Mouse (Mus musculus) left cerebral cortex, adult 2 months (tissue): ENCODE results near the gene Macrod1. TPM values are rescaled to one million over a fixed set of nuclear protein-coding genes. Genes with fewer than 3 reads are reported as not detected.

Experiments used
- DNase-seq, 2 experiments: peaks; one replicate each; pipeline ENCODE4 v3.0.0; 2021 to 2022; ENCODE audit warnings: low spot score in 2 of 2, mixed read lengths in 1 of 2; ENCODE audit errors: extremely low spot score in 1 of 2
- H3K27ac ChIP-seq: fragments of 200-600 bp; 2 replicates; pipeline ENCODE4 v1.8.1; 2022
- H3K4me3 ChIP-seq: fragments of 200-600 bp; 2 replicates; pipeline ENCODE4 v1.8.1; 2022
- CTCF ChIP-seq: fragments of 200-600 bp; IDR thresholded peaks from 2 replicates; pipeline ENCODE4 v1.8.1; 2022; ENCODE audit warnings: antibody characterized with exemption, mild to moderate bottlenecking, moderate library complexity
- intact Hi-C: fragments of 180-260 bp; cut with DNase I; formaldehyde crosslinking; loops from one replicate; pipeline ENCODE4 v1.15.1; 2025
- total RNA-seq, 2 experiments: library from RNA; stranded (reverse); gene quantifications; 2 replicates each; pipeline ENCODE4 v1.2.3; 2021

Gene Macrod1
- total RNA-seq, 2 experiments from 2014 or later: 13.3 to 15.7 TPM

- TF ChIP-seq CTCF: no peak
- no peak overlapping the region for H3K27ac ChIP-seq
- intact Hi-C loops: no loop called here
- no peak for DNase-seq
- no peak overlapping the region for H3K4me3 ChIP-seq
Measured at GRCm38 (mm10) chr19:7138327-7138726, 81.7 kb downstream of the Macrod1 start.

- intact Hi-C loops: no loop called here
- DNase-seq: no peak
- Histone ChIP-seq H3K27ac (no peak overlapping the region; the same call in 1 of the 2 replicates), H3K4me3 (no peak overlapping the region)
- no peak for TF ChIP-seq CTCF
Measured at GRCm38 (mm10) chr19:7139321-7139720, 82.7 kb downstream of the Macrod1 start.

- no peak for DNase-seq
- Histone ChIP-seq H3K27ac (peak overlapping the region; percentile 87), H3K4me3 (no peak overlapping the region)
- TF ChIP-seq CTCF: no peak
- intact Hi-C loops: no loop called here
Measured at GRCm38 (mm10) chr19:7140373-7140772, 83.8 kb downstream of the Macrod1 start.

- DNase-seq: peak in 1 of 2 experiments; percentile 47
- intact Hi-C loops: no loop called here
- no peak for TF ChIP-seq CTCF
Measured at GRCm38 (mm10) chr19:7140856-7141421, 84.3 kb downstream of the Macrod1 start.

GRCm38 (mm10) chr19:7142207-7142915, 85.8 kb downstream of the Macrod1 start:
- no peak for TF ChIP-seq CTCF
- Histone ChIP-seq H3K4me3 (no peak overlapping the region), H3K27ac (peak overlapping the region; percentile 87; the same call in 1 of the 2 replicates)
- intact Hi-C loops: no loop called here
- DNase-seq: no peak

More at GRCm38 (mm10) chr19:7140856-7141421, 84.3 kb downstream of the Macrod1 start:
- peak overlapping the region; percentile 87 for H3K27ac ChIP-seq
- H3K4me3 ChIP-seq: no peak overlapping the region

GRCm38 (mm10) chr19:7143854-7144253, 87.2 kb downstream of the Macrod1 start:
- no peak for TF ChIP-seq CTCF
- intact Hi-C loops: no loop called here
- peak overlapping the region; percentile 70 for H3K27ac ChIP-seq
- DNase-seq: peak; percentile 66 to 68
- H3K4me3 ChIP-seq: peak overlapping the region; percentile 50

GRCm38 (mm10) chr19:7144458-7144857, 87.8 kb downstream of the Macrod1 start:
- Histone ChIP-seq H3K27ac (no peak overlapping the region), H3K4me3 (no peak overlapping the region)
- no peak for TF ChIP-seq CTCF
- DNase-seq: no peak
- intact Hi-C loops: no loop called here

- no peak for DNase-seq
- TF ChIP-seq CTCF: no peak
- intact Hi-C loops: no loop called here
- H3K27ac ChIP-seq: no peak overlapping the region
- no peak overlapping the region for H3K4me3 ChIP-seq
Measured at GRCm38 (mm10) chr19:7146376-7146775, 89.8 kb downstream of the Macrod1 start.

- no peak for TF ChIP-seq CTCF
- H3K27ac ChIP-seq: peak overlapping the region; percentile 73
- no peak overlapping the region for H3K4me3 ChIP-seq
- intact Hi-C loops: loop anchor here (2.0 kb wide), 1 partner anchor 65 kb away; no protein-coding TSS in a partner anchor
- peak in 1 of 2 experiments; percentile 68 for DNase-seq
Measured at GRCm38 (mm10) chr19:7148096-7148495, 91.5 kb downstream of the Macrod1 start.

- intact Hi-C loops: loop anchor here (2.0 kb wide), 1 partner anchor 66 kb away; no protein-coding TSS in a partner anchor
- Histone ChIP-seq H3K4me3 (no peak overlapping the region), H3K27ac (peak overlapping the region; percentile 73)
- DNase-seq: peak in 1 of 2 experiments; percentile 48
- TF ChIP-seq CTCF: no peak
Measured at GRCm38 (mm10) chr19:7148541-7149085, 92.0 kb downstream of the Macrod1 start.

GRCm38 (mm10) chr19:7149158-7149685, 92.6 kb downstream of the Macrod1 start:
- intact Hi-C loops: loop anchor here (2.0 kb wide), 1 partner anchor 66 kb away; no protein-coding TSS in a partner anchor
- no peak for TF ChIP-seq CTCF
- DNase-seq: no peak
- Histone ChIP-seq H3K27ac (peak overlapping the region; percentile 73), H3K4me3 (no peak overlapping the region)
